Mouse (Mus musculus): ENCODE data around the gene Rslcan18. TPM values are rescaled to one million over a fixed set of nuclear protein-coding genes. Genes with fewer than 3 reads are reported as not detected.
"Not testable (repeated sequence)": the region's sequence is repeated elsewhere in the genome, so short reads cannot be mapped to it uniquely, and the experiment has no call there.

Rslcan18 gene
- 0.38 and 0.89 TPM in 2 replicates for total RNA-seq (2017)

GRCm38 (mm10) chr13:67116163-67116562 is at the start of gene Rslcan18:
Gene Rslcan18, minus strand, starts transcription at chr13:67116263.
- ATAC-seq (replicated peaks in 1 of 2; ENCODE audit: insufficient read depth in 1 of 2, low FRiP score in 2 of 2, low TSS enrichment in 1 of 2, low read depth in 1 of 2, poor library complexity in 2 of 2, severe bottlenecking in 2 of 2), result not testable (repeated sequence)

DNA sequence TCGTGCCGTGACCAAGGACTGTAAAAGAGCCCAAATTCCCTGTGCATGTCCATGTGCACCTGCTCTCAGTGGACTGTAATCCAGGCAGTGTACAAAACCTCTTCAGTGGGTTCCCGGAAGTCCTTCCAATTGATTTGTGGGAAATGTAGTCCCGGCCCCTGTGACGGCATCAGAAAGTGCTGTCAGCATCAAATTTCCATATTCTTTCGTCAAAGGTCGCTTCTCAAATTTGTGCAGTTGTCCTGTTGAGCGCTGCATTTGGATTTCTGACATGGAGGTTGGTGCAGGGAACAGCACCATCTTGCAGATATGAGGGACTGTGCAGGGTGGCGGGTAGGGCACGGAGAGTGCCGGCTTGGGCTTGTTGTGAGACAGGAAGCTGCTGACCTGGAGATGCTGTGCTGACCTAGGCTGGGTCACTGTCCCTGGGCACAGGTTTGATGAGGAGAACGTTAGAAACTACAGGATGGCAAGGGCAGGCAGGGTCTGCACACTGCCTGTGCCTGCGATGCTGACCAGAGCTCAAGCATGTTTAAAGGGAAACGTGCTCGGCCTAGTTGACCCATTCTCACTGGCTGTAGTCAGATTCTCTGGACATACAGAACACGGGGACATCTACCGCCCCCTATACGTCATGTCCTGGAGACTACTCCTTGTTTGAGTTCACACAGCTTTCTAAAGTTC is 12.1 kb upstream of the Rslcan18 start:
- peak; percentile 97 for ATAC-seq (replicated peaks in 1 of 2; ENCODE audit: insufficient read depth in 1 of 2, low FRiP score in 2 of 2, low TSS enrichment in 1 of 2, low read depth in 1 of 2, poor library complexity in 2 of 2, severe bottlenecking in 2 of 2)

DNA sequence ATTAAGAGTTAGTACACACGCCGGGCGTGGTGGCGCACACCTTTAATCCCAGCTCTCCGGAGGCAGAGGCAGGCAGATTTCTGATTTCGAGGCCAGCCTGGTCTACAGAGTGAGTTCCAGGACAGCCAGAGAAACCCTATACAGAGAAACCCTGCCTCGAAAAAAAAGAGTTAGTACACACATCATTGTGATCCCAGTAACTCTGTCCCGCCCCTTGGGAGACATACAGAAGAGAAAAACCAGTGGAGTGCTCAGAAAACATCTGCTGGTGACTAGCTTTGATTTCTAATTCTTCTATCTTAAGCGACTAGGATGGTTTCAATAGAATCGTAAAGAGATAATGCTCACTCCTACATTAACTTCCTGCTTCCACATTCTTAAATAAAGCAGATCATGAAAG is 11.4 kb upstream of the Rslcan18 start:
- 0 out of 4 replicates have a peak, but pooled peaks of 1 of the 2 experiments have one; percentile 20 for ATAC-seq (replicated peaks in 1 of 2; ENCODE audit: insufficient read depth in 1 of 2, low FRiP score in 2 of 2, low TSS enrichment in 1 of 2, low read depth in 1 of 2, poor library complexity in 2 of 2, severe bottlenecking in 2 of 2)

DNA sequence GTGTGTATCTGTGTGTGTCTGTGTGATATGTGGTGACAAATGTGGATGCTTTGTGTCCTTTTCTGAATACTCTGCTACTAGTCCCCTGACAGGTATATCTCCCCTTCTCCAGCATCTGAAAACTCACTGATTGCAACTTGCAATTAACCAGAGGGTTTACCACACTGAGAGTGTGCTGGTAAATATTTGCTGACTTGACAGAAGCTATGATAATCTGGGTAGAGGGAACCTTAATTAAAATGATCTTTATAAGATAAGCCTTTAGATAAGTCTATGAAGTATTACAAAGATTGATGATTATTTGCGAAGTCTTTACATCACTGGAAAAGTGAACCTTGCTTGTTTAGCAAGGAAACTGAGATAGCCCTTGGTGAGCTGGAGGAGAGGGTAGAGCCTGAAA is 8.4 kb upstream of the Rslcan18 start:
- ATAC-seq (replicated peaks in 1 of 2; ENCODE audit: insufficient read depth in 1 of 2, low FRiP score in 2 of 2, low TSS enrichment in 1 of 2, low read depth in 1 of 2, poor library complexity in 2 of 2, severe bottlenecking in 2 of 2), result no peak

DNA sequence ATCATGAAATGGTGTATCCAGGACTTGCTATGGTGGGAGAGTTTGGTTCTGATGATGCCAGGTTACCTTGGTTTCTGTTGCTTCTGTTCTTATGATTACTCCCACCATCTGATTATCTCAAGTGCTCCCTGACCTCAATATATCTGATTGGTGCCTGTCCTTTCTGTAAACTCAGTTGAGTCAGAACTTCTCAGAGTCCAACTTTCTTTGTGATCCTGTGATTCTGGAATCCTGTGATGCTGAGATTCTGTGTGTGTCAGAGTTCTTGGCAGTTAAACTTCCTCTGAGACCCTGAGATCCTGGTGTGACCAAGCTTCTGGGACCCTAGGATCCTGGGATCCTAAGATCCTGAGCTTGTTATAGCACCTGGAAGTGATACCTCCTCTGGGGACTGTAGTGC is 5.3 kb upstream of the Rslcan18 start, which contains the start of gene Zfp759:
Gene Zfp759 (plus strand): TSS at position 301 of the 400 bp plus-strand sequence.
- not testable (repeated sequence) for ATAC-seq (replicated peaks in 1 of 2; ENCODE audit: insufficient read depth in 1 of 2, low FRiP score in 2 of 2, low TSS enrichment in 1 of 2, low read depth in 1 of 2, poor library complexity in 2 of 2, severe bottlenecking in 2 of 2)

GRCm38 (mm10) chr13:67113287-67113686 is 2.8 kb downstream of the Rslcan18 start:
- ATAC-seq (replicated peaks in 1 of 2; ENCODE audit: insufficient read depth in 1 of 2, low FRiP score in 2 of 2, low TSS enrichment in 1 of 2, low read depth in 1 of 2, poor library complexity in 2 of 2, severe bottlenecking in 2 of 2), result no peak

- ATAC-seq (replicated peaks in 1 of 2; ENCODE audit: insufficient read depth in 1 of 2, low FRiP score in 2 of 2, low TSS enrichment in 1 of 2, low read depth in 1 of 2, poor library complexity in 2 of 2, severe bottlenecking in 2 of 2), result no peak
These were observed 4.0 kb downstream of the Rslcan18 start for GRCm38 (mm10) chr13:67112096-67112495.

DNA sequence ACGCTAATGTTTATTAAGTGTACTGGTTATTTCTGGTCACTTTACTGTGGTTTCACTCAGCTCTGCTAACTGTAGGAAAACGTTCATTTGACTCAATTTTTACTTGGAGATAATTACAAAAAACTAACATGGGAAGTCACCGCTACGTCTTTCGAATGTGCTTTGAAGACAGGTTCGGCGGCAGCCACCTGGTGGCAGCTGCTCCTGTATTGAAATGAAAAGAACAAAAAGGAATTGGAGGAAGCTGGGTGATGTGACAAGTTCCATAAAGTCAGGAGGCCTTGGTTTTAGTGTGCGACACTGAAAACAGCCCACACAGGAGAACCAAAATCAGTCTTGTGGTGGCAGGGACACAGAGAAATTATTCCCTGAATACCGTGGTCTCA is 7.2 kb downstream of the Rslcan18 start:
- peak; percentile 79 to 86 for ATAC-seq (replicated peaks in 1 of 2; ENCODE audit: insufficient read depth in 1 of 2, low FRiP score in 2 of 2, low TSS enrichment in 1 of 2, low read depth in 1 of 2, poor library complexity in 2 of 2, severe bottlenecking in 2 of 2)

DNA sequence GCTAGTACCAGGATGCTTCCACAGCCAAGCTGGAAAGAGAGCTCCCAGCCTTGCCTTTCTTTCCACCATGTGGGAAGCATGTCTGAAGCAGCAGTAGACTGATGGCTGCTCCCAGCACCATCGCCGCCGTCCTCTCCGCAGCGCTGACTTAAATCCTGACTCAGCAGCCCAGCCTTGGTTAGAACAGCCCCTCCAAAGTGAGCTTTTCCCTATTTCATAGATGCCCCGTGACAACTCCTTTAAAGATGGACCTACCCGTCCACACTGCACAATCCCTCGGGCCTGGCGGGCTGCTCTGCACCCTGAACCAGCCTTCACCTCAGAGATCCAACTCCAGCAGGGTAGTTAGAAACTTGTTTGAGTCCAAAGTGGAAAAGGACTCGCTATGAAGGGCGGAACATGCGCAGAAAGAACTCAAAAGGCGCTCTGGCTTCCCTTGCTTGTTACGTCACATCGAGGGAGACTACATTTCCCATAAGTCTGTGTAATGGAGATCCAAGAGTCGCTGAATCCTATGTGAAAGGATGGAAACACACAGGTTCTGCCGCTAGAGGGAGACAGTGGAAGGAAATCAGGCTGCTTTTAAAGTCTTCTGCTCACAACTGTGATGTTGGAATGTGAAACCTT is 7.8 kb downstream of the Rslcan18 start, which contains the start of gene Gm28557:
Gene Gm28557 (minus strand): TSS at position 411 of the 627 bp plus-strand sequence.
- ATAC-seq (replicated peaks in 1 of 2; ENCODE audit: insufficient read depth in 1 of 2, low FRiP score in 2 of 2, low TSS enrichment in 1 of 2, low read depth in 1 of 2, poor library complexity in 2 of 2, severe bottlenecking in 2 of 2), result peak; percentile 97

GRCm38 (mm10) chr13:67107681-67108080 is 8.4 kb downstream of the Rslcan18 start:
- ATAC-seq (replicated peaks in 1 of 2; ENCODE audit: insufficient read depth in 1 of 2, low FRiP score in 2 of 2, low TSS enrichment in 1 of 2, low read depth in 1 of 2, poor library complexity in 2 of 2, severe bottlenecking in 2 of 2), result no peak

- ATAC-seq (replicated peaks in 1 of 2; ENCODE audit: insufficient read depth in 1 of 2, low FRiP score in 2 of 2, low TSS enrichment in 1 of 2, low read depth in 1 of 2, poor library complexity in 2 of 2, severe bottlenecking in 2 of 2), result no peak
These were observed 18.2 kb downstream of the Rslcan18 start, which contains the start of gene Zfp708 for GRCm38 (mm10) chr13:67097876-67098275. Gene Zfp708, minus strand, starts transcription at chr13:67097976.

GRCm38 (mm10) chr13:67090154-67090553 is 25.9 kb downstream of the Rslcan18 start:
- ATAC-seq (replicated peaks in 1 of 2; ENCODE audit: insufficient read depth in 1 of 2, low FRiP score in 2 of 2, low TSS enrichment in 1 of 2, low read depth in 1 of 2, poor library complexity in 2 of 2, severe bottlenecking in 2 of 2), result no peak

GRCm38 (mm10) chr13:67081946-67082345 is 34.1 kb downstream of the Rslcan18 start:
- ATAC-seq (replicated peaks in 1 of 2; ENCODE audit: insufficient read depth in 1 of 2, low FRiP score in 2 of 2, low TSS enrichment in 1 of 2, low read depth in 1 of 2, poor library complexity in 2 of 2, severe bottlenecking in 2 of 2), result no peak

- ATAC-seq (replicated peaks in 1 of 2; ENCODE audit: insufficient read depth in 1 of 2, low FRiP score in 2 of 2, low TSS enrichment in 1 of 2, low read depth in 1 of 2, poor library complexity in 2 of 2, severe bottlenecking in 2 of 2), result peak; percentile 93 to 94
These were observed 34.8 kb downstream of the Rslcan18 start for GRCm38 (mm10) chr13:67081142-67081713.

DNA sequence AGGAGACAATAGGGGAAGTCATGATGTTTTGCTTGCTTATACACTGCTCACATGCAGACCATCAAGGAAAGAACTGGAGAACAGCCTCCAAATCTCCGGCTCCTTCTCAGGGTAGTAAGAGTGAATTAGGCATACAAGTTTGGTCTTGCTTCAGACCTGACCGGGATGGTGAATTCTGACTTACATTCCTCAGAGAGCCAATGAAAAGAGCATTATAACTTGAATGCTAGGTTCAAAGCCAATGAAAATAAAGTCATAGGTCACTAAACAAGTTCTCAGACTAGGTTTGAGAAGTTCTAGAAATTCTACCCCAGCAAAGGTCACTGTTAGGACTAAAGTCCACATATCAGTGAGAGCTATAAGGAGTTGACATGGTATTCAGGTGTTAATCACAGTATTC is 38.8 kb downstream of the Rslcan18 start:
- ATAC-seq (replicated peaks in 1 of 2; ENCODE audit: insufficient read depth in 1 of 2, low FRiP score in 2 of 2, low TSS enrichment in 1 of 2, low read depth in 1 of 2, poor library complexity in 2 of 2, severe bottlenecking in 2 of 2), result no peak

- no peak for ATAC-seq (replicated peaks in 1 of 2; ENCODE audit: insufficient read depth in 1 of 2, low FRiP score in 2 of 2, low TSS enrichment in 1 of 2, low read depth in 1 of 2, poor library complexity in 2 of 2, severe bottlenecking in 2 of 2)
These were observed 43.3 kb downstream of the Rslcan18 start for GRCm38 (mm10) chr13:67072786-67073185.

DNA sequence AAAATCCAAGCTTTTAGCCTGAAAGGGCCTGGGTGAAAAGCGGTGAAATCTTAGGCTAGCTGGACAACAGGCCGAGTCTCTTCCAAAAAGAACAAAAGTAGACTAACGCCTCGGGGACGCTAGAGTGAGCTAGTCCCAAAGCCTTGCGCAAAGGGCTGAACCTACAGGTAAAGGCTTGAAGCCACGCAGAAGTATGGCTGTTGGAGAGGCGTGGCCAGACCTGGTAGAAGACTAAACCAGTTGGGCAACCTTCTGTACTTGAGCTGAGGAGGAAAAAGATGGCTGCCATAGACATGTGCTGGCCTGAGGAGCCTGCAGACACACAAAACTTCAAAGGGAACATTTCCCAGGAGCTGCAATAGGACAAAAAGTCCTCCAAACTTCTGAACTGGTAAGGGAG is 50.7 kb downstream of the Rslcan18 start:
- ATAC-seq (replicated peaks in 1 of 2; ENCODE audit: insufficient read depth in 1 of 2, low FRiP score in 2 of 2, low TSS enrichment in 1 of 2, low read depth in 1 of 2, poor library complexity in 2 of 2, severe bottlenecking in 2 of 2), result no peak

- ATAC-seq (replicated peaks in 1 of 2; ENCODE audit: insufficient read depth in 1 of 2, low FRiP score in 2 of 2, low TSS enrichment in 1 of 2, low read depth in 1 of 2, poor library complexity in 2 of 2, severe bottlenecking in 2 of 2), result no peak
These were observed 53.6 kb downstream of the Rslcan18 start for GRCm38 (mm10) chr13:67062427-67062826.

Data from hematopoietic stem cell, adult 5-6 weeks (primary cell).